Mouse (Mus musculus) MEL (cell line): Measurements from ENCODE around the gene Ncstn. TPM values are rescaled to one million over a fixed set of nuclear protein-coding genes. Genes with fewer than 3 reads are reported as not detected.

Experiments used
- DNase-seq: peaks from one replicate; pipeline ENCODE4 v3.0.0; 2011; ENCODE audit warnings: low read depth, low spot score
- H3K27ac ChIP-seq: 2 replicates; pipeline ENCODE4 v1.5.1; 2012; ENCODE audit warnings: low read depth, mild to moderate bottlenecking, control low read depth, low read length, moderate library complexity; ENCODE audit not compliant: control insufficient read depth
- H3K27me3 ChIP-seq, 2 experiments: fragments of 150-350 bp in 1 of 2; sonication (generic) in 1 of 2; 2 replicates each; pipeline ENCODE4 v1.6.1; 2012; ENCODE audit warnings: low read length in 2 of 2, mild to moderate bottlenecking in 2 of 2, improper control_type of control experiment in 1 of 2, moderate library complexity in 1 of 2; ENCODE audit not compliant: insufficient read depth in 2 of 2, control insufficient read depth in 1 of 2
- H3K36me3 ChIP-seq, 2 experiments: 2 replicates each; pipeline ENCODE4 v1.6.1; 2012 to 2014; ENCODE audit warnings: low read length in 2 of 2, improper control_type of control experiment in 1 of 2, inconsistent platforms in 1 of 2, mild to moderate bottlenecking in 1 of 2; ENCODE audit not compliant: insufficient read depth in 2 of 2, control insufficient read depth in 1 of 2
- H3K4me1 ChIP-seq, 2 experiments: fragments of 150-350 bp in 1 of 2; sonication (generic) in 1 of 2; 2 replicates each; pipeline ENCODE4 v1.6.1; 2012; ENCODE audit warnings: low read length in 2 of 2, improper control_type of control experiment in 1 of 2, mild to moderate bottlenecking in 1 of 2; ENCODE audit not compliant: insufficient read depth in 2 of 2, control insufficient read depth in 1 of 2
- H3K4me3 ChIP-seq, 2 experiments: fragments of 150-350 bp in 1 of 2; sonication (generic) in 1 of 2; 2 replicates each; pipeline ENCODE4 v1.5.1; 2012; ENCODE audit warnings: low read depth in 2 of 2, low read length in 2 of 2, mild to moderate bottlenecking in 2 of 2, moderate library complexity in 2 of 2, control low read depth in 1 of 2, improper control_type of control experiment in 1 of 2; ENCODE audit not compliant: control insufficient read depth in 1 of 2, insufficient read depth in 1 of 2
- H3K79me2 ChIP-seq: 2 replicates; pipeline ENCODE4 v1.6.1; 2012; ENCODE audit warnings: mild to moderate bottlenecking, low read length, moderate library complexity; ENCODE audit not compliant: control insufficient read depth, poor library complexity, insufficient read depth
- H3K9ac ChIP-seq: 2 replicates; pipeline ENCODE4 v1.6.1; 2012; ENCODE audit warnings: low read depth, mild to moderate bottlenecking, control low read depth, low read length, moderate library complexity; ENCODE audit not compliant: control insufficient read depth, poor library complexity, severe bottlenecking
- H3K9me3 ChIP-seq: fragments of 150-350 bp; sonication (generic); replicated peaks from 2 replicates; pipeline ENCODE4 v1.6.1; 2012; ENCODE audit warnings: mild to moderate bottlenecking, low read length, improper control_type of control experiment, moderate library complexity; ENCODE audit not compliant: insufficient read depth
- BHLHE40 ChIP-seq: IDR thresholded peaks from 2 replicates; pipeline ENCODE4 v1.6.1; 2012; ENCODE audit warnings: low read depth, mild to moderate bottlenecking, inconsistent platforms, low read length, improper control_type of control experiment, borderline replicate concordance
- CHD2 ChIP-seq: IDR thresholded peaks from 2 replicates; pipeline ENCODE4 v1.6.1; 2011; ENCODE audit warnings: low read length, improper control_type of control experiment
- CTCF ChIP-seq, 3 experiments: IDR thresholded peaks in 2 of 3; conservative IDR thresholded peaks in 1 of 3; 2 replicates each; pipeline ENCODE4 v1.5.1; 2011 to 2012; ENCODE audit warnings: low read length in 3 of 3, low read depth in 2 of 3, mild to moderate bottlenecking in 2 of 3, improper control_type of control experiment in 1 of 3, inconsistent platforms in 1 of 3, mixed read lengths in 1 of 3, moderate library complexity in 1 of 3; ENCODE audit not compliant: control insufficient read depth in 1 of 3, insufficient read depth in 1 of 3, poor library complexity in 1 of 3, severe bottlenecking in 1 of 3
- E2F4 ChIP-seq: IDR thresholded peaks from 2 replicates; pipeline ENCODE4 v1.6.1; 2011; ENCODE audit warnings: low read depth, low read length, improper control_type of control experiment, borderline replicate concordance
- ELF1 ChIP-seq: IDR thresholded peaks from 2 replicates; pipeline ENCODE4 v1.6.1; 2014; ENCODE audit warnings: low read depth, mild to moderate bottlenecking, inconsistent platforms, low read length, improper control_type of control experiment, moderate library complexity
- ETS1 ChIP-seq: IDR thresholded peaks from 2 replicates; pipeline ENCODE4 v1.6.1; 2012; ENCODE audit warnings: low read depth, mild to moderate bottlenecking, inconsistent platforms, low read length, improper control_type of control experiment, moderate library complexity
- HCFC1 ChIP-seq: IDR thresholded peaks from 2 replicates; pipeline ENCODE4 v1.6.1; 2012; ENCODE audit warnings: low read depth, mild to moderate bottlenecking, inconsistent platforms, low read length, improper control_type of control experiment, moderate library complexity
- JUND ChIP-seq: IDR thresholded peaks from 2 replicates; pipeline ENCODE4 v1.6.1; 2011; ENCODE audit warnings: low read depth, mild to moderate bottlenecking, improper control_type of control experiment, low read length
- KAT2A ChIP-seq: conservative IDR thresholded peaks from 2 replicates; pipeline ENCODE4 v1.6.1; 2012; ENCODE audit warnings: low read depth, low read length, improper control_type of control experiment, inconsistent platforms
- MAFK ChIP-seq: IDR thresholded peaks from 2 replicates; pipeline ENCODE4 v1.6.1; 2011; ENCODE audit warnings: low read depth, mild to moderate bottlenecking, low read length, improper control_type of control experiment, borderline replicate concordance
- MAX ChIP-seq: IDR thresholded peaks from 2 replicates; pipeline ENCODE4 v1.6.1; 2011; ENCODE audit warnings: low read length, improper control_type of control experiment
- MAZ ChIP-seq: IDR thresholded peaks from 2 replicates; pipeline ENCODE4 v1.6.1; 2012; ENCODE audit warnings: low read depth, mild to moderate bottlenecking, inconsistent platforms, low read length, improper control_type of control experiment
- MXI1 ChIP-seq: IDR thresholded peaks from 2 replicates; pipeline ENCODE4 v1.6.1; 2011; ENCODE audit warnings: mild to moderate bottlenecking, low read depth, low read length, improper control_type of control experiment
- MYB ChIP-seq: IDR thresholded peaks from 2 replicates; pipeline ENCODE4 v1.6.1; 2011; ENCODE audit warnings: mild to moderate bottlenecking, low read depth, low read length, improper control_type of control experiment
- MYC ChIP-seq: IDR thresholded peaks from 2 replicates; pipeline ENCODE4 v1.6.1; 2011; ENCODE audit warnings: low read depth, mild to moderate bottlenecking, low read length, improper control_type of control experiment, moderate library complexity
- NELFE ChIP-seq: IDR thresholded peaks from 2 replicates; pipeline ENCODE4 v1.6.1; 2011; ENCODE audit warnings: low read depth, low read length, improper control_type of control experiment
- NRF1 ChIP-seq: IDR thresholded peaks from 2 replicates; pipeline ENCODE4 v1.6.1; 2014; ENCODE audit warnings: low read depth, mild to moderate bottlenecking, inconsistent platforms, low read length, improper control_type of control experiment, moderate library complexity; ENCODE audit not compliant: poor library complexity, insufficient read depth, severe bottlenecking
- POLR2A ChIP-seq, 2 experiments: IDR thresholded peaks; 2 replicates each; pipeline ENCODE4 v1.6.1; 2011 to 2012; ENCODE audit warnings: low read length in 2 of 2, mild to moderate bottlenecking in 2 of 2, control low read depth in 1 of 2, improper control_type of control experiment in 1 of 2, low read depth in 1 of 2, moderate library complexity in 1 of 2; ENCODE audit not compliant: control insufficient read depth in 1 of 2, insufficient read depth in 1 of 2, poor library complexity in 1 of 2
- POLR2AphosphoS2 ChIP-seq: IDR thresholded peaks from 2 replicates; pipeline ENCODE4 v1.6.1; 2011; ENCODE audit warnings: low read length, improper control_type of control experiment
- POLR2AphosphoS5 ChIP-seq: IDR thresholded peaks from 2 replicates; pipeline ENCODE4 v1.6.1; 2012; ENCODE audit warnings: low read depth, borderline replicate concordance, mild to moderate bottlenecking, inconsistent platforms, low read length, moderate library complexity, mixed read lengths
- RAD21 ChIP-seq: IDR thresholded peaks from 2 replicates; pipeline ENCODE4 v1.6.1; 2011; ENCODE audit warnings: mild to moderate bottlenecking, low read depth, low read length, improper control_type of control experiment
- RCOR1 ChIP-seq: IDR thresholded peaks from 2 replicates; pipeline ENCODE4 v1.6.1; 2012; ENCODE audit warnings: low read depth, mild to moderate bottlenecking, inconsistent platforms, low read length, improper control_type of control experiment
- SIN3A ChIP-seq: IDR thresholded peaks from 2 replicates; pipeline ENCODE4 v1.6.1; 2012; ENCODE audit warnings: low read length, improper control_type of control experiment, inconsistent platforms
- SMC3 ChIP-seq: IDR thresholded peaks from 2 replicates; pipeline ENCODE4 v1.6.1; 2011; ENCODE audit warnings: low read depth, low read length, improper control_type of control experiment
- TAL1 ChIP-seq: IDR thresholded peaks from 2 replicates; pipeline ENCODE4 v1.6.1; 2012; ENCODE audit warnings: mild to moderate bottlenecking, inconsistent platforms, low read length, moderate library complexity, mixed read lengths
- TBP ChIP-seq: IDR thresholded peaks from 2 replicates; pipeline ENCODE4 v1.8.0; 2011; ENCODE audit warnings: low read depth, low read length, improper control_type of control experiment
- TCF12 ChIP-seq: IDR thresholded peaks from 2 replicates; pipeline ENCODE4 v1.6.1; 2014; ENCODE audit warnings: low read depth, mild to moderate bottlenecking, inconsistent platforms, low read length, improper control_type of control experiment, moderate library complexity
- USF1 ChIP-seq: IDR thresholded peaks from 2 replicates; pipeline ENCODE4 v1.6.1; 2014; ENCODE audit warnings: low read depth, mild to moderate bottlenecking, inconsistent platforms, low read length, improper control_type of control experiment, moderate library complexity
- ZC3H11A ChIP-seq: IDR thresholded peaks from 2 replicates; pipeline ENCODE4 v1.6.1; 2012; ENCODE audit warnings: low read depth, mild to moderate bottlenecking, inconsistent platforms, low read length, improper control_type of control experiment
- ZKSCAN1 ChIP-seq: IDR thresholded peaks from 2 replicates; pipeline ENCODE4 v1.6.1; 2012; ENCODE audit warnings: low read depth, mild to moderate bottlenecking, inconsistent platforms, low read length, improper control_type of control experiment, moderate library complexity
- ZMIZ1 ChIP-seq: IDR thresholded peaks from 2 replicates; pipeline ENCODE4 v1.6.1; 2012; ENCODE audit warnings: low read depth, mild to moderate bottlenecking, inconsistent platforms, low read length, improper control_type of control experiment, moderate library complexity
- ZNF384 ChIP-seq: IDR thresholded peaks from 2 replicates; pipeline ENCODE4 v1.6.1; 2012; ENCODE audit warnings: low read depth, mild to moderate bottlenecking, inconsistent platforms, low read length, improper control_type of control experiment
- polyA plus RNA-seq, 2 experiments: library from polyadenylated mRNA; stranded (reverse) in 1 of 2; unstranded in 1 of 2; fragments of >175 nt in 1 of 2; fragments of >200 nt in 1 of 2; gene quantifications; 2 replicates each; pipeline versions ENCODE4 v1.2.1 to v1.2.4; 2012; ENCODE audit warnings: low replicate concordance in 2 of 2, low read depth in 1 of 2; ENCODE audit not compliant: insufficient read length in 2 of 2, insufficient read depth in 1 of 2, missing spikeins in 1 of 2
- total RNA-seq: library from RNA; depleted of rRNA; stranded (reverse); fragments of 300-350 nt; gene quantifications from 2 replicates; pipeline ENCODE4 v1.2.3, GENCODE M21; 2012; rRNA removed

Ncstn gene
- 9.6 and 9.9 TPM in 2 replicates for total RNA-seq
- 10 to 100 TPM in 1 of 2 experiments, not detected in 1; 38.5 TPM for polyA plus RNA-seq

GRCm38 (mm10) chr1:172082101-172082898 is at the start of gene Ncstn, which contains the start of gene Copa:
Gene Ncstn (minus strand): TSS chr1:172082795.
Gene Copa (plus strand): TSS chr1:172082529.
- TF ChIP-seq CHD2 (no peak), ZNF384 (no peak; the same call in 1 of the 2 replicates), KAT2A (peak; percentile 61; the same call in 1 of the 2 replicates), ZKSCAN1 (no peak), NRF1 (no peak), MAFK (no peak), CTCF (IDR thresholded peaks at IDR 0.05 in 2 of 3, conservative IDR thresholded peaks at IDR 0.05 in 1 of 3; ENCODE audit: control insufficient read depth in 1 of 3, insufficient read depth in 1 of 3, low read depth in 2 of 3, low read length in 3 of 3, poor library complexity in 1 of 3, severe bottlenecking in 1 of 3) (no peak), E2F4 (peak; percentile 23; the same call in 1 of the 2 replicates), USF1 (no peak), NELFE (peak; percentile 82), RAD21 (no peak), POLR2AphosphoS2 (peak; percentile 83; the same call in 1 of the 2 replicates), POLR2A (IDR thresholded peaks at IDR 0.05; ENCODE audit: control insufficient read depth in 1 of 2, insufficient read depth in 1 of 2, low read depth in 1 of 2, low read length in 2 of 2, poor library complexity in 1 of 2) (peak in 1 of 2 experiments; percentile 90; a peak in 3 of 4 replicates), HCFC1 (peak; percentile 90), ZMIZ1 (peak; percentile 61; the same call in 1 of the 2 replicates), TAL1 (no peak), JUND (no peak), TCF12 (peak; percentile 42), ETS1 (no peak), MXI1 (no peak; the same call in none of the 2 replicates), BHLHE40 (no peak), MAX (no peak), TBP (peak; percentile 81), ELF1 (peak; percentile 94), POLR2AphosphoS5 (no peak), RCOR1 (peak; percentile 15; the same call in 1 of the 2 replicates), MYC (no peak), MAZ (no peak; the same call in 1 of the 2 replicates), SIN3A (peak; percentile 89), MYB (no peak), SMC3 (no peak), ZC3H11A (0 out of 2 replicates have a peak, but pooled peaks have one; percentile 5)
- Histone ChIP-seq H3K9me3 (no peaks in the 10 kb centered on the region), H3K27ac (peak within 1 kb of the TSS; percentile 80), H3K4me1 (peaks cover 8 to 9% of the 10 kb centered on the region in 2 experiments), H3K27me3 (no peaks in the 10 kb centered on the region), H3K4me3 (peak within 1 kb of the TSS; percentile 94 to 98), H3K9ac (peak within 1 kb of the TSS; percentile 92), H3K36me3 (peaks cover 3 to 26% of the 10 kb centered on the region in 2 experiments), H3K79me2 (peaks cover 44% of the 10 kb centered on the region)
- DNase-seq, result peak; percentile 96
